Mouse (Mus musculus): Measurements from ENCODE around the gene 4930556J24Rik. TPM values are rescaled to one million over a fixed set of nuclear protein-coding genes. Genes with fewer than 3 reads are reported as not detected.
A peak's percentile ranks its signal among the peaks of the same experiment; 100 is the strongest.

Gene 4930556J24Rik
- total and polyA plus RNA-seq, 3 experiments: 0.31 to 0.47 TPM; not detected in 1

DNA sequence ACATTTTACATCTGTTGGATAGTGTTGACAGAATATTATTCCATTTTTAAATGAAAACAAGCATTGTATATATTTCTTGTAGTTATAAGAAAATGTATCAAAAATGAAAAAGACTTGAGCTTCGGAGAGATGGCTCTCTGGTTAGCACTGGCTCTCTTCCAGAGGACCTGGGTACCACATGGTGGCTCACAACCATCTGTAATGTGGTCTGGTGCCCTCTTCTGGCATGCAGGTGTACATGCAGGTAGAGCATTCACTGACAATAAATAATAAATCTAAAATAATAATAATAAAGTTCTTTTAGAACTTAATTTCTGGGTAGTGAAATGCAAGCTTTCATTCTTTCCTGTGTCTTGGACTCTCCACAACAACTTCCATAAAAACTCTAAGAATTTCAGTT lies 57.8 kb downstream of the 4930556J24Rik start (continued):
- TF ChIP-seq ZC3H11A (IDR thresholded peaks at IDR 0.05; ENCODE audit: low read depth, low read length) (no peak), MAX (IDR thresholded peaks at IDR 0.05; ENCODE audit: low read length) (peak; percentile 77), GATA1 (IDR thresholded peaks at IDR 0.05; ENCODE audit: low read depth, low read length) (no peak), UBTF (IDR thresholded peaks at IDR 0.05; ENCODE audit: borderline replicate concordance, insufficient read depth, low read depth, low read length) (no peak), TCF12 (IDR thresholded peaks at IDR 0.05; ENCODE audit: low read depth, low read length) (no peak), ZKSCAN1 (IDR thresholded peaks at IDR 0.05; ENCODE audit: low read depth, low read length) (no peak), CTCF (IDR thresholded peaks at IDR 0.05 in 2 of 3, conservative IDR thresholded peaks at IDR 0.05 in 1 of 3; ENCODE audit: control insufficient read depth in 1 of 3, insufficient read depth in 1 of 3, low read depth in 2 of 3, low read length in 3 of 3, poor library complexity in 1 of 3, severe bottlenecking in 1 of 3) (peak; percentile 63 to 73 (median 72)), MXI1 (IDR thresholded peaks at IDR 0.05; ENCODE audit: low read depth, low read length) (0 out of 2 replicates have a peak, but pooled peaks have one; percentile 49), CHD1 (IDR thresholded peaks at IDR 0.05; ENCODE audit: low read depth, low read length) (no peak), SMC3 (IDR thresholded peaks at IDR 0.05; ENCODE audit: low read depth, low read length) (peak; percentile 54), POLR2AphosphoS5 (IDR thresholded peaks at IDR 0.05; ENCODE audit: borderline replicate concordance, low read depth, low read length) (no peak), HCFC1 (IDR thresholded peaks at IDR 0.05; ENCODE audit: low read depth, low read length) (0 out of 2 replicates have a peak, but pooled peaks have one; percentile 39), ELF1 (IDR thresholded peaks at IDR 0.05; ENCODE audit: low read depth, low read length) (no peak)

DNA sequence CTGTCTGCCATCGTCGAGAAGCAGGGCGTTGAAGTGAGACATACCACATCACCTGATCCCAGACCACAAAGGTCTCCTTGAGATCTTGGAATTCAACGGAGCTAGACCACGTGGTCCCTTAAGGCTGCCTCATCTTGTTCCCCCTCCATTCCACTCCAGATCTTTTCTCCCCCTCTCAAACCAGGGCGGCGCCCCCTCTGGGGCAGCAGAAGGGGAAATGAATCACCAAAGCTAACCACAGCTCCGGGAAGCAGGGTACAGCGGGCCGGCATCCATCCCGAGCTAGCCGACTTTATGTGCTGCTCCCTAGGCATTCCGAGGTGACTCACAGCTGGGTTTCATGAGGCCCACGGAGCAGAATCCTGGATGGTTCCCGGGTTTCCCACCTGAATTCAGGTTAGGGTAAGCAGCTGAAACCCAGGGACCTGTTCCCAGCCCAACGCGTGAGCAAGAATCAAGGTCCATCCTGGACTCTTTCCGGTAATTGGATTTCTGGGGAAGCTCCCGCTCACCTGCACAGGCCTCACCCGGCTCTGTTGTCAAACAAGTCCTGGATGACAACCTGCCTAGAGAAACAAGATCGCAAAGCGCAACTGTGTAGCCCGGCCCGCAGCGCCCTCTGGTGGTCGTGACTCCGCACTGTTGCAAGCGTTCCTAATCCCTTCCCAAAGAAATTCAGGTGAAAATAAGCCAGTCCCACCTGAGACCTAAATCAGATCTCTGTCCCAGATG lies 62.3 kb downstream of the 4930556J24Rik start, which contains the start of gene Slc35e4:
Gene Slc35e4, minus strand, starts transcription at position 556 of the 732 bp plus-strand sequence.
- H3K9me3 ChIP-seq (replicated peaks; ENCODE audit: insufficient read depth, low read length): no peaks in the 10 kb centered on the region
- peaks cover 17% of the 10 kb centered on the region for H3K79me2 ChIP-seq (ENCODE audit: control insufficient read depth, insufficient read depth, low read length, poor library complexity)
- H3K4me3 ChIP-seq (ENCODE audit: control insufficient read depth in 1 of 2, insufficient read depth in 1 of 2, low read depth in 2 of 2, low read length in 2 of 2): peak within 1 kb of the TSS; percentile 72 to 75
- H3K27ac ChIP-seq (ENCODE audit: control insufficient read depth, low read depth, low read length): peak within 1 kb of the TSS; percentile 85
- peaks cover 9 to 30% of the 10 kb centered on the region in 2 experiments; a peak in 3 of 4 replicates for H3K4me1 ChIP-seq (ENCODE audit: control insufficient read depth in 1 of 2, insufficient read depth in 2 of 2, low read length in 2 of 2)
- H3K9ac ChIP-seq (ENCODE audit: control insufficient read depth, low read depth, low read length, poor library complexity, severe bottlenecking): peak within 1 kb of the TSS; percentile 74
- DNase-seq (ENCODE audit: low read depth, low spot score): peak; percentile 97
- H3K27me3 ChIP-seq (ENCODE audit: control insufficient read depth in 1 of 2, insufficient read depth in 2 of 2, low read length in 2 of 2): no peaks in the 10 kb centered on the region
- peaks cover 0 to 10% of the 10 kb centered on the region in 2 experiments; a peak in 2 of 4 replicates for H3K36me3 ChIP-seq (ENCODE audit: control insufficient read depth in 1 of 2, insufficient read depth in 2 of 2, low read length in 2 of 2)
- TF ChIP-seq ELF1 (IDR thresholded peaks at IDR 0.05; ENCODE audit: low read depth, low read length): 0 out of 2 replicates have a peak, but pooled peaks have one; percentile 41
- no peak for TF ChIP-seq ZNF384 (IDR thresholded peaks at IDR 0.05; ENCODE audit: low read depth, low read length)
- TF ChIP-seq JUND (IDR thresholded peaks at IDR 0.05; ENCODE audit: low read depth, low read length): peak; percentile 79
- peak; percentile 67 to 68 for TF ChIP-seq EP300 (IDR thresholded peaks at IDR 0.05; ENCODE audit: low read depth in 1 of 2, low read length in 2 of 2)
- peak; percentile 100 for TF ChIP-seq MAX (IDR thresholded peaks at IDR 0.05; ENCODE audit: low read length)
- TF ChIP-seq MXI1 (IDR thresholded peaks at IDR 0.05; ENCODE audit: low read depth, low read length): peak; percentile 94
- TF ChIP-seq RCOR1 (IDR thresholded peaks at IDR 0.05; ENCODE audit: low read depth, low read length): peak; percentile 67
- TF ChIP-seq MAFK (IDR thresholded peaks at IDR 0.05; ENCODE audit: borderline replicate concordance, low read depth, low read length): no peak
- peak; percentile 72 for TF ChIP-seq RAD21 (IDR thresholded peaks at IDR 0.05; ENCODE audit: low read depth, low read length)
- no peak for TF ChIP-seq UBTF (IDR thresholded peaks at IDR 0.05; ENCODE audit: borderline replicate concordance, insufficient read depth, low read depth, low read length)
- peak; percentile 80; the same call in 1 of the 2 replicates for TF ChIP-seq MAZ (IDR thresholded peaks at IDR 0.05; ENCODE audit: low read depth, low read length)
- peak; percentile 69 for TF ChIP-seq ETS1 (IDR thresholded peaks at IDR 0.05; ENCODE audit: low read depth, low read length)
- peak; percentile 73 for TF ChIP-seq SMC3 (IDR thresholded peaks at IDR 0.05; ENCODE audit: low read depth, low read length)
- TF ChIP-seq CTCF (IDR thresholded peaks at IDR 0.05 in 2 of 3, conservative IDR thresholded peaks at IDR 0.05 in 1 of 3; ENCODE audit: control insufficient read depth in 1 of 3, insufficient read depth in 1 of 3, low read depth in 2 of 3, low read length in 3 of 3, poor library complexity in 1 of 3, severe bottlenecking in 1 of 3): peak; percentile 82 to 99 (median 96)
- no peak; the same call in 1 of the 2 replicates for TF ChIP-seq HCFC1 (IDR thresholded peaks at IDR 0.05; ENCODE audit: low read depth, low read length)
- peak; percentile 33; the same call in 1 of the 2 replicates for TF ChIP-seq TCF12 (IDR thresholded peaks at IDR 0.05; ENCODE audit: low read depth, low read length)
- no peak for TF ChIP-seq CHD2 (IDR thresholded peaks at IDR 0.05; ENCODE audit: low read length)
- TF ChIP-seq CHD1 (IDR thresholded peaks at IDR 0.05; ENCODE audit: low read depth, low read length): no peak
- TF ChIP-seq MYB (IDR thresholded peaks at IDR 0.05; ENCODE audit: low read depth, low read length): no peak
- TF ChIP-seq USF2 (IDR thresholded peaks at IDR 0.05; ENCODE audit: borderline replicate concordance in 1 of 2, insufficient read depth in 1 of 2, low read depth in 1 of 2, low read length in 2 of 2): peak in 1 of 2 experiments; percentile 79; a peak in 2 of 4 replicates
- TF ChIP-seq POLR2AphosphoS2 (IDR thresholded peaks at IDR 0.05; ENCODE audit: low read length): no peak; the same call in none of the 2 replicates
- TF ChIP-seq ZC3H11A (IDR thresholded peaks at IDR 0.05; ENCODE audit: low read depth, low read length): peak; percentile 60
- no peak for TF ChIP-seq KAT2A (conservative IDR thresholded peaks at IDR 0.05; ENCODE audit: low read depth, low read length)
- no peak for TF ChIP-seq POLR2AphosphoS5 (IDR thresholded peaks at IDR 0.05; ENCODE audit: borderline replicate concordance, low read depth, low read length)
- TF ChIP-seq TAL1 (IDR thresholded peaks at IDR 0.05; ENCODE audit: low read length): no peak
- TF ChIP-seq SIN3A (IDR thresholded peaks at IDR 0.05; ENCODE audit: low read length): peak; percentile 91
- no peak for TF ChIP-seq ZMIZ1 (IDR thresholded peaks at IDR 0.05; ENCODE audit: low read depth, low read length)

Measured in MEL (cell line).